Mouse (Mus musculus) spleen, postnatal 10 days (tissue): ENCODE data around the gene Gm20388.

Source experiments
- DNase-seq, 2 experiments: peaks; one replicate each; pipeline ENCODE4 v3.0.0; 2021 to 2022; ENCODE audit warnings: low spot score in 2 of 2

The Gm20388 gene

DNA sequence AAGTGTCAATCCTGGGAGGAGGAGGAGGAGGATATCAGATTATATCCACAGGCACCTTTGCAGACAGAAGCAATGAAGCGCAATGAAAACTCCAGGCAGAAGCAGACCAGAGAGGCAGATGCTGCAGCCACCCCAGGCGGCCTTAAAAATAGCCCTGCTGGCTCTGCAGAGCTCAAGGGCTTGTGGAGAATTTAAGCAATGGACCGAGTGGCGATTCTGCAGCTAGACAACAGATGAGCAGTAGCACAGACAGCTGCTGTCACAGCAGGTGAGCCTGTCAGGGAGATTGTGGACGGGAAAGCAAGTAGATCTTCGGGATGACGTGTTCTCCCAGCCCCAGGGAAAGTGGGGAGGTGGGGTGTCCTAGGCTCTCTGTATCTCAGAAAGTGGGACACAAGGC, 2120.3 kb downstream of the Gm20388 start:
- DNase-seq: no peak

- no peak for DNase-seq
Measured at GRCm38 (mm10) chr8:122032741-122033140, 2122.1 kb downstream of the Gm20388 start.

DNA sequence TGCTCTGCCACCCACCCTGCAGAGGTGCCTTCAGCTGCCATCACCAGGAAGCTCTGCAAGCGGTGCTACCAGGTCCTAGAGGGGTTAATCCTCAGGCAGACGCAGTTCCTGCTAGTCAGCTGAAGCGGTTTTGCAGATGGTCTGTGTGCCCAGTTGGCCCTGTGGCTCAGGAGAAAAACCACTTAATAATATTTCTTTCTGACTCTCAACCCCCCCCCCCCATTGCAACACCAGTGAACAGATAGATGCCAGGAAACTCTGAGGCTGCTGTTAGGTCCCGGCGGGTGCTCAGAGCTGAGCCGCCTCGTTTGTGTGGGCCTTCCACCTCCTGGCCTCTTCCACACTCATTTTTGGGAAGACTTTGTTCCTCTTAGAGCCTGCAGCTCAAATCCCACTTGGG, 2124.9 kb downstream of the Gm20388 start:
- no peak for DNase-seq

- no peak for DNase-seq
Measured at GRCm38 (mm10) chr8:122036325-122036724, 2125.7 kb downstream of the Gm20388 start.

- no peak for DNase-seq
Measured at GRCm38 (mm10) chr8:122037279-122037678, 2126.6 kb downstream of the Gm20388 start.

DNA sequence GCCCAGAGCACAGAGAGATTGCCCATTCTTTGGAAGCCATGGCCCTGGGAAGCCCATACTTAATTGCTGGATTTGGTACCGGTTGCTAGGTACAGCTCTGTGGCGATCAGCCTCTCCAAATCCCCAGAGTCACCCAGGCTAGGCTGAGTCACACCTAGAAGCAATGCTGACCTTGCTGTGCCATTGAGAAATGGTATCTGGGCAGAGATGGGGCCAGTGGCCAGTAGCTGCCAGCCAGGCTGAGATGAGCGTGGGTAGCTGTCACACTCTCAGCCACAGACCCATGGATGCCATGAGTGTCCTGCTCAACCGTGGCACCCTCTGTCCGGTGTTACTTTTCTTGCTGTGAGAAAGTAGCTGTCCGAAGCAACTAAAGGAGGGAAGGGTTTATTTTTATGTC, 2127.4 kb downstream of the Gm20388 start:
- no peak for DNase-seq

- no peak for DNase-seq
Measured at GRCm38 (mm10) chr8:122039452-122039851, 2128.8 kb downstream of the Gm20388 start.

DNA sequence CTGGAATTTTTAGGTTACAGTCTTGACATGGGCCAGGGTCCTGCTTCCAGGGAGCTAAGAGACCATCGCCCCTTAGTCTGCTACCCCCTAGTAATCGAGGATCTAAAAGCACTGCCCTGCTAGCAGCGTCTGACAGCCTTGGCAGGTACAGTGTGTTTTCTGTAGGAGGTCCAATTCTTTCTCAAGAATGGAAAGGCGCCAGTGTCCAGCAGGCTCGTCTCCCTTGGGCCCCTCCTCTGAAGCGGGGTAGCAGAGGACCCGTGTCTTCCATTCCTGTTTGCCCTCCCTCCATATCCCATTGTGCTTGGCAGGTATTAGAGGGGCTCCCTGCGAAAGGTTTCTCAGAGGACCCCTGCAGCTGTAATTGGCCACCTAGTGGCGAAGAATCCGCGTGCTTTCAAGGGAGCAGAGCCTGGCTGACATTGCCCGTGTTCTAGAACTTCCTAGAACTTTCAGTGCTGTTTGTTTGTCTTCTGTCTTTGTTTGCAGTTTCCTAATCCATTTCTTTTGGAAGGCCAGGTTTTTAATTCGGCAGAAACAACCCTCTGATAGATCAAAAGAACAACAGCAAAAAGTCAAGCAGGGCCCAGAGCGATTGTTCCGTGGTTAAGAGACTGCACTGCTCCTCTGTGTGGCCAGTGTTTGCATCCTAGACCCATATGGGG, 2136.7 kb downstream of the Gm20388 start:
- no peak for DNase-seq

DNA sequence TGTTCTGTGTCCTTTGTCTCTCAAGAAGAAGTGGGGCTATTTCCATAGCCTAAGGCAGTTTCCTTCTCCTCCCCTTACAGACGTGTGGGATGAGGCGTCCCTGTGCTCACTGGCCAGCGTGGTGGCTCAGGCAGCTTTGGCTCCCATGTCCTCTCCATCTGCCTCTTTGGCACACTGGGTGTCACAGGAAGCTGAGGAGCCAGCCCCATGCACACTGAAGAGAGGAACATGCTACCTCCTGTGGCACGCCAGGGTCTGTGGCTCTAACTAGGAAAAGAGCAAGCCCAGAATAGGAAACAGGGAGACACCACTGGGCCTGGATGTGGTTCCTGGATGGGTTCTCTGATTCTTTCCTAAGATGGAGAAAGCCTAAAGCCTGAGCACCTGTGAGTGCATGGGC, 2138.6 kb downstream of the Gm20388 start:
- DNase-seq: no peak

- no peak for DNase-seq
Measured at GRCm38 (mm10) chr8:122049923-122050322, 2139.3 kb downstream of the Gm20388 start.

DNA sequence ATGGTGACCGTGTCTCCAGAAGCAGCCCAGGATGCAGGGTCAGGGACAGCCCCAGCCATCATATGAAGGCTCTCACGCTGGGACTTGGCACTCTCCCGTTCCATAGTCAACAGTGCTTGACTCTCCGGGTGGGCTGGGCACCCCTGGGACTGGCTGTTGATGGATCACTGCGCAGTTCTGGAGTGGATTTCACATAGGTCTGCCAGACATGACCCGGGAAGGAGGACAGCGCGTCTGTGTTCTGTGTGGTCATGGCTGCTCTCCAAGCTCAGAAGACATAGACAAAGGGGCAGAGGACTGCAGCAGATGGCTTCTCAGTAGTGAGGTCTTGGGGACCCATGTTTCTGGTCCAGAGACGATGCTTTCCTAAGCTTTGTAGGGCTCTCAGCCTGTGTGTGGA, 2140.0 kb downstream of the Gm20388 start:
- no peak for DNase-seq

- DNase-seq: no peak
Measured at GRCm38 (mm10) chr8:122055321-122055720, 2144.7 kb downstream of the Gm20388 start.

DNA sequence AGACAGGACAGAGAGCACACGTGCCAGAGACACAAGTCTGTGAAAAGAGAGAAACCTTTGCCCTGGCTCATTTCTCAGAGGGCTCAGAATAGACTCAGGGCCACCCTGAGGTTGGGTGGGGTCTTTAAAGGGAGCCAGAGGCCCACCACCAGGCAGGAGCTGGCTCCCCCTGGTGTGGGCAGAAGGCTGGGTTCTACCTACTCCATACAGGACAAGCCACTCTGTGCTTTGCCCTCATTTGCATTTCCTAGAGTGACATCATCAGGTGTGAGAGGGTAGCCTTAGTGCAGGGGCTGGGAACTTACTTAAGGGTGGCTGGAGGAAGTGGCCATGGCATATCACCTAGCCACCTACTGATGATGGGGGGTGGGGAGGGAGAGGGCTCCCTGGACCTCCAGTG, 2145.5 kb downstream of the Gm20388 start:
- no peak for DNase-seq

GRCm38 (mm10) chr8:122056882-122057281, 2146.2 kb downstream of the Gm20388 start:
- no peak for DNase-seq

DNA sequence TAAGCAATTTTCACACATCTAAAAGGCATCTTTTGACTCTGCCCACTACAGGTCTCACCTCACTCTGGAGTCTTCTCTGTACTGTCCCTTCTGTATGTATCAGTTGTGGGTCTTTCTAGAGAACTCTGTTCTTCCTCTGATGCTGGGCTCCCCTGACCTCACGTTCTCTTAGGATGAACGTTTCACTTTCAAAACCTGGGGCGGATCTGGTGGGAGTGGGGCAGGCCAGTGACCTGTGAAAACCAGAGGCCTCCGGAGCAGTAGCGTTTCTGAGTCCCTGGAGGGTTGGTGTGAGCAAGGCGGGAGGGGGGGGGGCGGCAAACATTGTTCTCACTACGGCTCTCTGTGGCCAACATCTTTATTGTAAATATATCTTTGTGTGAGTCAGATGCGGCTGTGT, 2147.9 kb downstream of the Gm20388 start:
- no peak for DNase-seq

- DNase-seq: no peak
Measured at GRCm38 (mm10) chr8:122058951-122059350, 2148.3 kb downstream of the Gm20388 start.

DNA sequence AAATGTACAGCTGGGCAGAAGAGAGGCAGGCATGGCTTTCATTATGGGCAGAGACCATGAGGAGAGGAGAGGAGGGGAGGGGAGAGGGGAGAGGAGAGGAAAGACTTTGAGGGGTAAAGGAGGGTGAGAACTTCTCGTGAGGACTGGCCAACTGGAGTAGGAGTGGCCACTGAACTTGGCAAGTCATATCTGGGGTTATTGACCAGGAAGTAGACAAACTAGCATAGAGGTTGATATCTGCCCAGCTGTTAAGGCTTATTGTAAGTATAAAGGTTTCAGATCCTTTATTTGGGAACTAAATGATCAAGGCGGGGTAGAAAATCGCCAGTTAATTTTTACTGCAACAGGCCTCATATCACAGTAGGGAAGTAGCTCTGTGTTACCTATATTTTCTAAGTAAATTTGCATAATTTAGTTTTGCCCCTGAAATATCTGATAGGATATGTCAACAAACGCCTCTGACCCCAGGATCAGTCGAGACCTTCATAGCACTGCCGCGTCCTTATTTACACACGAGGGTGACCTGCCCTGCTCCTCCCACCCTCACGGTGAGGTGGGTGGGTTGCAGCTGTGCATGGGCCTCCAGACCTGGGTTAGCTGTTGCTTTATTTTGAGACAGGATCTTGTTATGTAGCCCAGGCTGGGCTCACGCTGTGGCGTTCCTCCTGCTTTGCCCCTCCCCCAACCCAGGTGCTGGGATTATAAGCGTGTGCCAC, 2152.0 kb downstream of the Gm20388 start:
- DNase-seq: no peak

- no peak for DNase-seq
Measured at GRCm38 (mm10) chr8:122064353-122064752, 2153.7 kb downstream of the Gm20388 start.

- no peak for DNase-seq
Measured at GRCm38 (mm10) chr8:122067783-122068505, 2157.3 kb downstream of the Gm20388 start.

GRCm38 (mm10) chr8:122068609-122069008, 2158.0 kb downstream of the Gm20388 start:
- no peak for DNase-seq

DNA sequence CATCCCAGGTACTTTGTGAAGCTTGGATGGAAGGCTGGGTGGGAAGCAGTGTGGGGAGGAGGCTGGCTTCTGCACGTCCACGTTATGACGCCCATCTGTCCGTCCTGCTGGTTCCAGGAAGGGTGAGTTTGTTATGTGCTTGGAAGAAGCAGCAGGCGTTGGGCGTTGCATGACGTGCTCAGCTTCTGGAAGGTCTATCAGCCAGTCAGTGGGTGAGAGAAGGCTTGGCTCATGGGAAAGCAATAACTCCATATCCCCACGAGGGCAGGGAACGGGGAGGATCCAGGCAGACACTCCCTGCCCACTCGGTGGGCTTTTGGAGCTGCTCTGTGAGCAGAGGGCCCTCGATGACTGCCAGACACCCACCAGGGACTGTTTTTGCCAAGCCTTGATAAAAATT, 2158.6 kb downstream of the Gm20388 start:
- DNase-seq: no peak

DNA sequence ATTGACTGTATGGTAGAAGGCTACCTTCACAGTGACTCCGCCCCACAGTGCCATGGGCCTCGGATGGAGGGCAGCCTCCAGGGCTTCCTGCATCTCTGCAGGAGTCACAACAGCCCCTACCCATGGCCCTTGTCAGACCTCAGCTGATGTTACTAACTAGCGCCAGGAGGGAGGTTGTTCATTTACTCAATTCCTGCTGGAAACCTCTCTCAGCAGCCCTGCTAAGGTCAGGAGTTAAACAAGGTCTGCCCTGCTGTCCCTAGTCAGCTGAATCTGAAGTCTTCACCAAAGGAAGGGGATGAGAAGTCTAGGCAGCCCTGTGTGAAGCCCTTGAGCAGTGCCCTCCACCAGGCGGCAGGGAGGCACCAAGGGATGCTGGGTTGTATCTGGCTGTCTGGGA, 2160.6 kb downstream of the Gm20388 start:
- no peak for DNase-seq

- no peak for DNase-seq
Measured at GRCm38 (mm10) chr8:122073964-122074363, 2163.3 kb downstream of the Gm20388 start.
